Comparison of ENCODE assay signal across 8 mouse cellular contexts in genomic region chr8:94266344-94267191, GRCm38 (mm10). TPM values are rescaled to one million over a fixed set of nuclear protein-coding genes. Genes with fewer than 3 reads are reported as not detected.
DNase-seq lines count a peak whose midpoint lies in the region; ATAC-seq and TF ChIP-seq lines count a peak whose summit lies in the region.

No protein-coding gene starts in this region.

- no peaks in the 10 kb centered on the region for H3K27me3 ChIP-seq in kidney, embryonic 15.5 days
- H3K27me3 ChIP-seq in forebrain, embryonic 14.5 days (replicated peaks; ENCODE audit: control insufficient read depth, insufficient read depth, low read length): no peaks in the 10 kb centered on the region
- H3K27me3 ChIP-seq in intestine, postnatal 0 days (replicated peaks; ENCODE audit: control insufficient read depth, insufficient read depth, low read length): no peaks in the 10 kb centered on the region
- no peaks in the 10 kb centered on the region for H3K27me3 ChIP-seq in midbrain, embryonic 15.5 days (replicated peaks)

- no peak for TF ChIP-seq CTCF in intestine, postnatal 0 days (IDR thresholded peaks at IDR 0.05; ENCODE audit: low read depth)

- H3K4me2 ChIP-seq in kidney, embryonic 15.5 days: peak overlapping the region; percentile 44
- peak overlapping the region; percentile 44 for H3K4me2 ChIP-seq in forebrain, embryonic 14.5 days (ENCODE audit: low read length)
- peak overlapping the region; percentile 37; the same call in 1 of the 2 replicates for H3K4me2 ChIP-seq in intestine, postnatal 0 days (replicated peaks; ENCODE audit: low read depth)
- H3K4me2 ChIP-seq in midbrain, embryonic 15.5 days: peak overlapping the region; percentile 43

- H3K9me3 ChIP-seq in kidney, embryonic 15.5 days (replicated peaks): no peaks in the 10 kb centered on the region
- no peaks in the 10 kb centered on the region for H3K9me3 ChIP-seq in forebrain, embryonic 14.5 days (replicated peaks; ENCODE audit: control insufficient read depth, low read length)
- no peaks in the 10 kb centered on the region for H3K9me3 ChIP-seq in intestine, postnatal 0 days (ENCODE audit: control insufficient read depth)
- no peaks in the 10 kb centered on the region for H3K9me3 ChIP-seq in midbrain, embryonic 15.5 days

- 44% methylated on average over 10 of the region's 10 CpGs for WGBS in kidney, embryonic 15.5 days
- 25% methylated on average over 10 of the region's 10 CpGs for WGBS in forebrain, embryonic 14.5 days
- 62% methylated on average over 10 of the region's 10 CpGs for WGBS in intestine, postnatal 0 days
- 16% methylated on average over 10 of the region's 10 CpGs for WGBS in midbrain, embryonic 15.5 days

- no peak for DNase-seq in kidney, postnatal 14 days
- peak; percentile 64 for DNase-seq in forebrain, embryonic 14.5 days (ENCODE audit: low spot score)
- no peak for DNase-seq in thymus, adult 18-20 months
- no peak for DNase-seq in c-Kit-positive CD71-positive TER-119-positive erythroid progenitor cells, embryonic 14.5 days (ENCODE audit: low spot score)
- no peak for DNase-seq in urinary bladder, postnatal 25 days (ENCODE audit: low spot score)

- peak overlapping the region; percentile 18 for H3K4me3 ChIP-seq in kidney, embryonic 15.5 days (replicated peaks)
- H3K4me3 ChIP-seq in forebrain, embryonic 14.5 days (ENCODE audit: low read depth, low read length): peak overlapping the region; percentile 25
- H3K4me3 ChIP-seq in intestine, postnatal 0 days (ENCODE audit: low read depth, low read length): no peak overlapping the region
- H3K4me3 ChIP-seq in midbrain, embryonic 15.5 days: peak overlapping the region; percentile 46

- peak overlapping the region; percentile 64; the same call in 1 of the 2 replicates for H3K27ac ChIP-seq in kidney, embryonic 15.5 days
- H3K27ac ChIP-seq in forebrain, embryonic 14.5 days (ENCODE audit: low read depth, low read length): peak overlapping the region; percentile 68
- H3K27ac ChIP-seq in intestine, postnatal 0 days (ENCODE audit: low read depth, low read length): no peak overlapping the region
- peak overlapping the region; percentile 81 for H3K27ac ChIP-seq in midbrain, embryonic 15.5 days

- H3K36me3 ChIP-seq in kidney, embryonic 15.5 days: no peaks in the 10 kb centered on the region
- no peaks in the 10 kb centered on the region for H3K36me3 ChIP-seq in forebrain, embryonic 14.5 days (ENCODE audit: control insufficient read depth, insufficient read depth, low read length)
- H3K36me3 ChIP-seq in intestine, postnatal 0 days (ENCODE audit: control insufficient read depth, insufficient read depth): no peaks in the 10 kb centered on the region
- H3K36me3 ChIP-seq in midbrain, embryonic 15.5 days (replicated peaks): no peaks in the 10 kb centered on the region

- no peak for ATAC-seq in kidney, embryonic 15.5 days (replicated peaks; ENCODE audit: low FRiP score)
- peak; percentile 69; the same call in 1 of the 2 replicates for ATAC-seq in forebrain, embryonic 14.5 days
- no peak for ATAC-seq in intestine, postnatal 0 days
- ATAC-seq in midbrain, embryonic 15.5 days (replicated peaks): peak; percentile 84

- peaks cover 15% of the 10 kb centered on the region for H3K4me1 ChIP-seq in kidney, embryonic 15.5 days
- H3K4me1 ChIP-seq in forebrain, embryonic 14.5 days (ENCODE audit: control insufficient read depth, insufficient read depth, low read length): peaks cover 16% of the 10 kb centered on the region
- H3K4me1 ChIP-seq in intestine, postnatal 0 days (replicated peaks; ENCODE audit: control insufficient read depth, insufficient read depth, low read length): 0 out of 2 replicates have a peak, but pooled peaks cover 2% of the 10 kb centered on the region
- H3K4me1 ChIP-seq in midbrain, embryonic 15.5 days: peaks cover 40% of the 10 kb centered on the region

- H3K9ac ChIP-seq in kidney, embryonic 15.5 days: 0 out of 2 replicates have a peak overlapping the region, but pooled peaks have one; percentile 14
- peak overlapping the region; percentile 56 for H3K9ac ChIP-seq in forebrain, embryonic 14.5 days (ENCODE audit: low read length)
- no peak overlapping the region for H3K9ac ChIP-seq in intestine, postnatal 0 days (ENCODE audit: low read depth, low read length)
- peak overlapping the region; percentile 54 for H3K9ac ChIP-seq in midbrain, embryonic 15.5 days

RNA-seq across cellular contexts. Expression of gene Nup93, which starts 52.2 kb away (rescaled TPM):
- 89.6 and 91.6 TPM in 2 replicates for polyA plus RNA-seq in kidney, embryonic 15.5 days (2015; fragmentation: Nextera tagmentation; extraction: Ambion mirVana)
- polyA plus RNA-seq in forebrain, embryonic 14.5 days (2014; fragmentation: Nextera tagmentation; extraction: Ambion mirVana): 65.2 and 72.6 TPM in 2 replicates
- 21.2 and 21.9 TPM in 2 replicates for polyA plus RNA-seq in intestine, postnatal 0 days (2015; fragmentation: Nextera tagmentation; extraction: Ambion mirVana)
- polyA plus RNA-seq in midbrain, embryonic 15.5 days (2015; fragmentation: Nextera tagmentation; extraction: Ambion mirVana): 61.1 and 63.4 TPM in 2 replicates

Comparison
In these comparisons a context has a peak if more than half of its experiments do, and no peak if none do; other contexts are left out.
1. ATAC-seq: peak in forebrain, embryonic 14.5 days (single experiment) and midbrain, embryonic 15.5 days (single experiment); none in kidney, embryonic 15.5 days (single experiment) and intestine, postnatal 0 days (single experiment).
2. Peak in every context shown above with its lines, with median percentiles within 50 percentile points of each other: H3K4me2 ChIP-seq.